Mouse (Mus musculus) myocyte (in vitro differentiated cells): ENCODE data around the gene Tiam2. TPM values are rescaled to one million over a fixed set of nuclear protein-coding genes. Genes with fewer than 3 reads are reported as not detected.

Experiments
- H3K27me3 ChIP-seq: one replicate; pipeline ENCODE4 v1.6.1; 2011; ENCODE audit not compliant: control insufficient read depth, insufficient read depth, insufficient read length
- H3K36me3 ChIP-seq: one replicate; pipeline ENCODE4 v1.6.1; 2011; ENCODE audit not compliant: control insufficient read depth, insufficient read depth
- H3K4me2 ChIP-seq: one replicate; pipeline ENCODE4 v1.6.1; 2011; ENCODE audit warnings: low read depth, control low read depth
- H3K4me3 ChIP-seq: one replicate; pipeline ENCODE4 v1.5.1; 2011; ENCODE audit warnings: mild to moderate bottlenecking, control low read depth, moderate library complexity
- H3K79me2 ChIP-seq: one replicate; pipeline ENCODE4 v1.6.1; 2011; ENCODE audit not compliant: control insufficient read depth, insufficient read depth
- H3ac ChIP-seq: one replicate; pipeline ENCODE4 v1.6.1; 2011; ENCODE audit not compliant: control insufficient read depth, insufficient read length
- CEBPB ChIP-seq: IDR thresholded peaks from 2 replicates; pipeline ENCODE4 v1.6.1; 2011; ENCODE audit warnings: mild to moderate bottlenecking, moderate library complexity; ENCODE audit not compliant: poor library complexity, insufficient read depth, severe bottlenecking
- E2F4 ChIP-seq: IDR thresholded peaks from one replicate; pipeline ENCODE4 v1.6.1; 2011; ENCODE audit warnings: mild to moderate bottlenecking, control low read depth, moderate library complexity; ENCODE audit not compliant: insufficient read depth
- MAX ChIP-seq: IDR thresholded peaks from one replicate; pipeline ENCODE4 v1.6.1; 2011; ENCODE audit warnings: low read depth, mild to moderate bottlenecking, control low read depth
- MYOD1 ChIP-seq, 3 experiments: IDR thresholded peaks; one replicate each; pipeline ENCODE4 v1.6.1; 2011; ENCODE audit warnings: control low read depth in 2 of 3, low read depth in 2 of 3, mild to moderate bottlenecking in 2 of 3, moderate library complexity in 1 of 3; ENCODE audit not compliant: insufficient read length in 2 of 3, control insufficient read depth in 1 of 3
- MYOG ChIP-seq, 3 experiments: IDR thresholded peaks; one replicate each; pipeline ENCODE4 v1.6.1; 2011; ENCODE audit warnings: control low read depth in 2 of 3, low read depth in 2 of 3, mild to moderate bottlenecking in 2 of 3; ENCODE audit not compliant: insufficient read length in 2 of 3, control insufficient read depth in 1 of 3, insufficient read depth in 1 of 3
- POLR2A ChIP-seq: IDR thresholded peaks from one replicate; pipeline ENCODE4 v1.6.1; 2011; ENCODE audit warnings: low read depth, mild to moderate bottlenecking, control low read depth, moderate library complexity; ENCODE audit not compliant: insufficient read length
- POLR2AphosphoS2 ChIP-seq: IDR thresholded peaks from one replicate; pipeline ENCODE4 v1.6.1; 2011; ENCODE audit warnings: low read depth, control low read depth; ENCODE audit not compliant: insufficient read length
- REST ChIP-seq: IDR thresholded peaks from one replicate; pipeline ENCODE4 v1.6.1; 2011; ENCODE audit warnings: mild to moderate bottlenecking, control low read depth, moderate library complexity; ENCODE audit not compliant: insufficient read depth, insufficient read length
- SRF ChIP-seq: IDR thresholded peaks from one replicate; pipeline ENCODE4 v1.6.1; 2011; ENCODE audit warnings: low read depth; ENCODE audit not compliant: control insufficient read depth, insufficient read length
- TCF12 ChIP-seq: IDR thresholded peaks from one replicate; pipeline ENCODE4 v1.6.1; 2011; ENCODE audit warnings: mild to moderate bottlenecking, control low read depth; ENCODE audit not compliant: poor library complexity, insufficient read depth, severe bottlenecking
- TCF3 ChIP-seq: IDR thresholded peaks from one replicate; pipeline ENCODE4 v1.6.1; 2011; ENCODE audit warnings: low read depth, control low read depth; ENCODE audit not compliant: insufficient read length
- USF1 ChIP-seq: IDR thresholded peaks from one replicate; pipeline ENCODE4 v1.6.1; 2011; ENCODE audit warnings: low read depth, mild to moderate bottlenecking, control low read depth, moderate library complexity
- polyA plus RNA-seq: library from polyadenylated mRNA; unstranded; fragments of >200 nt; fragmentation: generic; extraction: Trizol; gene quantifications from one replicate; pipeline ENCODE4 v1.2.1, GENCODE M21; 2012; ENCODE audit warnings: missing spikeins

Tiam2 gene
- polyA plus RNA-seq, 1 experiment = 7.8 TPM

GRCm38 (mm10) chr17:3314625-3315020, 11.8 kb upstream of the Tiam2 start:
- Histone ChIP-seq H3K4me3 (no peak overlapping the region), H3K79me2 (no peaks in the 10 kb centered on the region), H3K4me2 (peak overlapping the region; percentile 75), H3K36me3 (no peaks in the 10 kb centered on the region), H3ac (no peak overlapping the region), H3K27me3 (no peaks in the 10 kb centered on the region)
- TF ChIP-seq TCF3 (no peak), E2F4 (no peak), POLR2AphosphoS2 (no peak), CEBPB (no peak), MAX (no peak), MYOG (IDR thresholded peaks at IDR 0.05; ENCODE audit: control insufficient read depth in 1 of 3, insufficient read depth in 1 of 3, insufficient read length in 2 of 3, low read depth in 2 of 3) (no peak), SRF (no peak), USF1 (no peak)

- TF ChIP-seq E2F4 (no peak), POLR2A (no peak), SRF (no peak), MYOG (IDR thresholded peaks at IDR 0.05; ENCODE audit: control insufficient read depth in 1 of 3, insufficient read depth in 1 of 3, insufficient read length in 2 of 3, low read depth in 2 of 3) (no peak), POLR2AphosphoS2 (no peak), MYOD1 (IDR thresholded peaks at IDR 0.05; ENCODE audit: control insufficient read depth in 1 of 3, insufficient read length in 2 of 3, low read depth in 2 of 3) (no peak), TCF12 (no peak), REST (no peak), USF1 (no peak), CEBPB (no peak)
- Histone ChIP-seq H3K4me2 (no peak overlapping the region), H3K79me2 (no peaks in the 10 kb centered on the region), H3K27me3 (no peaks in the 10 kb centered on the region), H3K4me3 (no peak overlapping the region), H3K36me3 (no peaks in the 10 kb centered on the region), H3ac (no peak overlapping the region)
Observed at GRCm38 (mm10) chr17:3315581-3315980, 10.8 kb upstream of the Tiam2 start.

- Histone ChIP-seq H3K79me2 (peaks cover 45% of the 10 kb centered on the region), H3K4me2 (peak overlapping the region; percentile 96), H3K36me3 (no peaks in the 10 kb centered on the region), H3ac (peak overlapping the region; percentile 59), H3K4me3 (peak overlapping the region; percentile 86), H3K27me3 (no peaks in the 10 kb centered on the region)
- TF ChIP-seq MYOG (IDR thresholded peaks at IDR 0.05; ENCODE audit: control insufficient read depth in 1 of 3, insufficient read depth in 1 of 3, insufficient read length in 2 of 3, low read depth in 2 of 3) = peak in 1 of 3 experiments; percentile 14
- TF ChIP-seq USF1 = no peak
- TF ChIP-seq TCF3 = no peak
Observed at GRCm38 (mm10) chr17:3326903-3327279, 518 bp downstream of the Tiam2 start.

DNA sequence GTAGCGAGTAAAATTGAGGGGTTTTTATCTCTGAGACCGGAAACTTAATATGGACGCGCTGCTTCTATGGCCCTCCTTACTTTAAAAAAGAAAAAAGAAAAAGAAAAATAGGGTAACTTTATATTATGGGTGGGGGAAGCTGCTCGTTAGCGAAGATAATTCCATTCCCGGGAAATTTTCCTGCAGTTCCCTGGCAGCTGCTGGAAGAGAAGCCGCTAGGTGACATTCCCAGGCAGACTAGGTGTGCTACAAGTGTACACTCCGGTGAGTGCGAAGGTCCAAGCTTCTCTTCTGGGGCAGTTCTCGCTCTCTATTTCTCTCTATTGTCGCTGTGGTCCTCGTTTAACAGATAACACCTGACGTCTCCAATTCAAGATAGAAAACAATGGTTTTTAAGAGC, 962 bp downstream of the Tiam2 start:
- H3K4me2 ChIP-seq = peak overlapping the region; percentile 96
- H3K36me3 ChIP-seq = no peaks in the 10 kb centered on the region
- TF ChIP-seq E2F4 = no peak
- peak overlapping the region; percentile 59 for H3ac ChIP-seq
- peaks cover 49% of the 10 kb centered on the region for H3K79me2 ChIP-seq
- H3K4me3 ChIP-seq = peak overlapping the region; percentile 86
- no peaks in the 10 kb centered on the region for H3K27me3 ChIP-seq

- H3K36me3 ChIP-seq = no peaks in the 10 kb centered on the region
Observed at GRCm38 (mm10) chr17:3328820-3329219, 2.4 kb downstream of the Tiam2 start.

More at GRCm38 (mm10) chr17:3328820-3329219, 2.4 kb downstream of the Tiam2 start:
- peaks cover 64% of the 10 kb centered on the region for H3K79me2 ChIP-seq
- H3ac ChIP-seq = no peak overlapping the region
- no peaks in the 10 kb centered on the region for H3K27me3 ChIP-seq
- peak overlapping the region; percentile 96 for H3K4me2 ChIP-seq
- H3K4me3 ChIP-seq = peak overlapping the region; percentile 86
- TF ChIP-seq CEBPB (no peak), USF1 (no peak), MAX (no peak), MYOD1 (IDR thresholded peaks at IDR 0.05; ENCODE audit: control insufficient read depth in 1 of 3, insufficient read length in 2 of 3, low read depth in 2 of 3) (no peak), MYOG (IDR thresholded peaks at IDR 0.05; ENCODE audit: control insufficient read depth in 1 of 3, insufficient read depth in 1 of 3, insufficient read length in 2 of 3, low read depth in 2 of 3) (no peak), REST (no peak), POLR2AphosphoS2 (no peak), POLR2A (no peak)
